Mouse (Mus musculus) ES-Bruce4 (cell line): Measurements from ENCODE around the gene Atp6v0d1.

ENCODE experiments used
- CTCF ChIP-seq: IDR thresholded peaks from one replicate; pipeline ENCODE4 v1.8.1; 2011; ENCODE audit warnings: low read depth, low read length
- POLR2A ChIP-seq: IDR thresholded peaks from one replicate; pipeline ENCODE4 v1.8.1; 2011; ENCODE audit warnings: low read length; ENCODE audit not compliant: insufficient read depth

DNA sequence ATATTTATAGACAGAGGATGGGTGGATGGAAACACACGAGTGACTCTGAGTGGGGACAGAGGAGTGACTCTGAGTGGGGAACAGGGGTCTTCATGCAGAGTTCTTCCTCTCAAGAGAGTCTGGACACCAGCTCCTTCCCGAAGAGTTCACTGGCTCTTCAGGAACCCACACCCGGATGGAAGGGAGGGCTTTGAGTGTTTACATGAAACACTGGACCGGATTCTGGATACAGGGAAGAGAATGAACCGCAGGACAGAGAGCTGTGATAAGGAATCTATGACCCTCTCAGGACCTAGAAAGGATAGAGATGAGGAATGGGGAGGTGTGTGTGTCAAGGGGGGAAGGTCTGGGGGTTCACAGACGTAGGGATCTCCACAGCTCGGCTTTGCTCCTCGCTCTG lies 48.5 kb downstream of the Atp6v0d1 start:
- no peak for TF ChIP-seq CTCF
- no peak for TF ChIP-seq POLR2A
